Mouse (Mus musculus): ENCODE results near the gene Pbp2. TPM values are rescaled to one million over a fixed set of nuclear protein-coding genes. Genes with fewer than 3 reads are reported as not detected.

Pbp2 gene
- not detected in 2 replicates for polyA plus RNA-seq (2015; fragmentation: Nextera tagmentation; extraction: Ambion mirVana)

GRCm38 (mm10) chr6:135310305-135310704 is at the start of gene Pbp2:
Pbp2 (minus strand) TSS chr6:135310405.

Other genes starting within 250 kb of the Pbp2 start
- gene Gprc5a, start 244.8 kb downstream of the Pbp2 start, polyA plus RNA-seq (2015; fragmentation: Nextera tagmentation; extraction: Ambion mirVana): 1.1 and 1.2 TPM in 2 replicates
- gene Gprc5d, start 192.1 kb downstream of the Pbp2 start, polyA plus RNA-seq (2015; fragmentation: Nextera tagmentation; extraction: Ambion mirVana): 0.22 and 0.24 TPM in 2 replicates
- 34.8 and 39.4 TPM in 2 replicates for gene Fam234b, start 112.4 kb downstream of the Pbp2 start, polyA plus RNA-seq (2015; fragmentation: Nextera tagmentation; extraction: Ambion mirVana)
- 120 and 133 TPM in 2 replicates for gene Hebp1, start 112.4 kb downstream of the Pbp2 start, polyA plus RNA-seq (2015; fragmentation: Nextera tagmentation; extraction: Ambion mirVana)
- gene Gsg1, start 56.1 kb downstream of the Pbp2 start, polyA plus RNA-seq (2015; fragmentation: Nextera tagmentation; extraction: Ambion mirVana): 0.34 and 0.58 TPM in 2 replicates
- gene Emp1, start 52.1 kb upstream of the Pbp2 start, polyA plus RNA-seq (2015; fragmentation: Nextera tagmentation; extraction: Ambion mirVana): 22.9 and 27.2 TPM in 2 replicates

Data from spleen, postnatal 0 days (tissue).